Mouse (Mus musculus) heart, embryonic 12.5 days (tissue): Measurements from ENCODE around the gene Tmem266. TPM values are rescaled to one million over a fixed set of nuclear protein-coding genes. Genes with fewer than 3 reads are reported as not detected.

ENCODE experiments used
- ATAC-seq: fragments of 200-750 bp; cut with Nextera tagmentation; 2 replicates; pipeline ENCODE4 v1.8.0; 2017; ENCODE audit warnings: moderate TSS enrichment, moderate library complexity; ENCODE audit not compliant: insufficient number of reproducible peaks, low FRiP score
- H3K27ac ChIP-seq: fragments of 300-500 bp; sonication (generic); 2 replicates; pipeline ENCODE4 v1.5.1; 2016; ENCODE audit warnings: mild to moderate bottlenecking, moderate library complexity; ENCODE audit not compliant: poor library complexity, severe bottlenecking
- H3K27me3 ChIP-seq: fragments of 300-500 bp; sonication (generic); replicated peaks from 2 replicates; pipeline ENCODE4 v1.6.1; 2016; ENCODE audit warnings: mild to moderate bottlenecking, moderate library complexity
- H3K36me3 ChIP-seq: fragments of 300-500 bp; sonication (generic); 2 replicates; pipeline ENCODE4 v1.6.1; 2016; ENCODE audit warnings: mild to moderate bottlenecking, moderate library complexity
- H3K4me1 ChIP-seq: fragments of 300-500 bp; sonication (generic); replicated peaks from 2 replicates; pipeline ENCODE4 v1.6.1; 2016; ENCODE audit warnings: mild to moderate bottlenecking
- H3K4me2 ChIP-seq: fragments of 300-500 bp; sonication (generic); 2 replicates; pipeline ENCODE4 v1.6.1; 2016; ENCODE audit warnings: mild to moderate bottlenecking, moderate library complexity
- H3K4me3 ChIP-seq: fragments of 300-500 bp; sonication (generic); 2 replicates; pipeline ENCODE4 v1.5.1; 2016; ENCODE audit warnings: mild to moderate bottlenecking
- H3K9ac ChIP-seq: fragments of 300-500 bp; sonication (generic); 2 replicates; pipeline ENCODE4 v1.6.1; 2016; ENCODE audit warnings: mild to moderate bottlenecking, moderate library complexity
- H3K9me3 ChIP-seq: fragments of 300-500 bp; sonication (generic); replicated peaks from 2 replicates; pipeline ENCODE4 v1.6.1; 2016; ENCODE audit warnings: mild to moderate bottlenecking, moderate library complexity
- WGBS: fragments of 180-500 bp; shearing (Covaris S2); methylation state at CpG from one replicate; pipeline ENCODE4 v1.1.7; 2016; 5-methylcytosine and 5-hydroxymethylcytosine counted together
- polyA plus RNA-seq: library from polyadenylated mRNA; unstranded; fragments of >200 nt; fragmentation: Nextera tagmentation; extraction: Ambion mirVana; gene quantifications from 2 replicates; pipeline ENCODE4 v1.2.1, GENCODE M21; 2016

Gene Tmem266
- polyA plus RNA-seq, 1 experiment from 2014 or later, result 0.24 TPM

- Histone ChIP-seq H3K9ac (no peak overlapping the region), H3K36me3 (no peaks in the 10 kb centered on the region), H3K27ac (no peak overlapping the region), H3K27me3 (peaks cover 24% of the 10 kb centered on the region), H3K4me2 (peak overlapping the region; percentile 52), H3K4me3 (no peak overlapping the region), H3K4me1 (peaks cover 7% of the 10 kb centered on the region), H3K9me3 (no peaks in the 10 kb centered on the region)
- no peak for ATAC-seq
- WGBS, result 28% methylated on average over 12 of the region's 12 CpGs
Observed at GRCm38 (mm10) chr9:55429242-55429975, 102.7 kb downstream of the Tmem266 start.

- ATAC-seq, result no peak
- no peak overlapping the region for H3K27ac ChIP-seq
- no peak overlapping the region for H3K9ac ChIP-seq
Observed at GRCm38 (mm10) chr9:55430133-55430532, 103.4 kb downstream of the Tmem266 start.

GRCm38 (mm10) chr9:55432306-55433289, 105.9 kb downstream of the Tmem266 start:
- H3K4me3 ChIP-seq, result no peak overlapping the region
- peaks cover 7% of the 10 kb centered on the region for H3K4me1 ChIP-seq
- ATAC-seq, result no peak
- WGBS, result 60% methylated on average over 14 of the region's 14 CpGs
- H3K9me3 ChIP-seq, result no peaks in the 10 kb centered on the region
- H3K36me3 ChIP-seq, result no peaks in the 10 kb centered on the region
- no peak overlapping the region for H3K4me2 ChIP-seq
- H3K27me3 ChIP-seq, result peaks cover 24% of the 10 kb centered on the region
- no peak overlapping the region for H3K9ac ChIP-seq
- no peak overlapping the region for H3K27ac ChIP-seq

More at GRCm38 (mm10) chr9:55430133-55430532, 103.4 kb downstream of the Tmem266 start:
- 12% methylated on average over 20 of the region's 20 CpGs for WGBS
- peak overlapping the region; percentile 13; the same call in 1 of the 2 replicates for H3K4me3 ChIP-seq
- H3K9me3 ChIP-seq, result no peaks in the 10 kb centered on the region
- peaks cover 7% of the 10 kb centered on the region for H3K4me1 ChIP-seq
- H3K36me3 ChIP-seq, result no peaks in the 10 kb centered on the region
- peaks cover 24% of the 10 kb centered on the region for H3K27me3 ChIP-seq
- peak overlapping the region; percentile 52 for H3K4me2 ChIP-seq

- H3K4me3 ChIP-seq, result no peak overlapping the region
- no peak overlapping the region for H3K4me2 ChIP-seq
- 80% methylated on average over 5 of the region's 5 CpGs for WGBS
- H3K36me3 ChIP-seq, result no peaks in the 10 kb centered on the region
- no peak overlapping the region for H3K9ac ChIP-seq
- ATAC-seq, result no peak
- no peak overlapping the region for H3K27ac ChIP-seq
- peaks cover 24% of the 10 kb centered on the region for H3K27me3 ChIP-seq
- no peaks in the 10 kb centered on the region for H3K9me3 ChIP-seq
- peaks cover 7% of the 10 kb centered on the region for H3K4me1 ChIP-seq
Observed at GRCm38 (mm10) chr9:55433875-55434274, 107.2 kb downstream of the Tmem266 start.

GRCm38 (mm10) chr9:55438433-55438832, 111.7 kb downstream of the Tmem266 start:
- ATAC-seq, result no peak
- H3K9me3 ChIP-seq, result no peaks in the 10 kb centered on the region
- H3K4me3 ChIP-seq, result no peak overlapping the region
- H3K27ac ChIP-seq, result no peak overlapping the region
- no peak overlapping the region for H3K9ac ChIP-seq
- no peaks in the 10 kb centered on the region for H3K4me1 ChIP-seq
- H3K27me3 ChIP-seq, result no peaks in the 10 kb centered on the region; the same call in 1 of the 2 replicates
- WGBS, result 41% methylated on average over 3 of the region's 3 CpGs
- no peaks in the 10 kb centered on the region for H3K36me3 ChIP-seq
- no peak overlapping the region for H3K4me2 ChIP-seq

GRCm38 (mm10) chr9:55439206-55439780, 112.6 kb downstream of the Tmem266 start:
- WGBS, result 84% methylated on average over 5 of the region's 5 CpGs
- ATAC-seq, result no peak
- H3K27ac ChIP-seq, result no peak overlapping the region
- H3K4me1 ChIP-seq, result no peaks in the 10 kb centered on the region
- H3K27me3 ChIP-seq, result no peaks in the 10 kb centered on the region; the same call in 1 of the 2 replicates
- no peak overlapping the region for H3K4me2 ChIP-seq
- no peaks in the 10 kb centered on the region for H3K36me3 ChIP-seq
- H3K9me3 ChIP-seq, result no peaks in the 10 kb centered on the region
- H3K4me3 ChIP-seq, result no peak overlapping the region
- H3K9ac ChIP-seq, result no peak overlapping the region

- Histone ChIP-seq H3K4me3 (no peak overlapping the region), H3K4me1 (no peaks in the 10 kb centered on the region), H3K4me2 (no peak overlapping the region), H3K36me3 (no peaks in the 10 kb centered on the region), H3K9ac (no peak overlapping the region), H3K27ac (no peak overlapping the region), H3K9me3 (no peaks in the 10 kb centered on the region), H3K27me3 (peaks cover 6% of the 10 kb centered on the region; the same call in 1 of the 2 replicates)
- ATAC-seq, result no peak
- 84% methylated on average over 4 of the region's 4 CpGs for WGBS
Observed at GRCm38 (mm10) chr9:55447509-55447908, 120.8 kb downstream of the Tmem266 start.

GRCm38 (mm10) chr9:55449108-55449507, 122.4 kb downstream of the Tmem266 start:
- Histone ChIP-seq H3K27me3 (peaks cover 6% of the 10 kb centered on the region; the same call in 1 of the 2 replicates), H3K9me3 (no peaks in the 10 kb centered on the region), H3K4me3 (no peak overlapping the region), H3K36me3 (peaks cover 10% of the 10 kb centered on the region; the same call in 1 of the 2 replicates), H3K9ac (no peak overlapping the region), H3K27ac (no peak overlapping the region), H3K4me2 (no peak overlapping the region), H3K4me1 (no peaks in the 10 kb centered on the region)
- no peak for ATAC-seq
- WGBS, result 65% methylated on average over 1 of the region's 1 CpGs

GRCm38 (mm10) chr9:55450035-55450434, 123.3 kb downstream of the Tmem266 start:
- no peaks in the 10 kb centered on the region for H3K4me1 ChIP-seq
- no peak overlapping the region for H3K27ac ChIP-seq
- no peak overlapping the region for H3K9ac ChIP-seq
- no peaks in the 10 kb centered on the region for H3K9me3 ChIP-seq
- no peak overlapping the region for H3K4me3 ChIP-seq
- no peak for ATAC-seq
- no peak overlapping the region for H3K4me2 ChIP-seq
- WGBS, result 76% methylated on average over 6 of the region's 6 CpGs
- peaks cover 2% of the 10 kb centered on the region; the same call in 1 of the 2 replicates for H3K27me3 ChIP-seq
- H3K36me3 ChIP-seq, result peaks cover 16% of the 10 kb centered on the region; the same call in 1 of the 2 replicates

- Histone ChIP-seq H3K27me3 (no peaks in the 10 kb centered on the region), H3K9me3 (no peaks in the 10 kb centered on the region), H3K4me3 (no peak overlapping the region), H3K27ac (no peak overlapping the region), H3K4me1 (no peaks in the 10 kb centered on the region), H3K9ac (no peak overlapping the region), H3K36me3 (peaks cover 26% of the 10 kb centered on the region; the same call in 1 of the 2 replicates), H3K4me2 (no peak overlapping the region)
- 85% methylated on average over 3 of the region's 3 CpGs for WGBS
- no peak for ATAC-seq
Observed at GRCm38 (mm10) chr9:55451426-55451825, 124.7 kb downstream of the Tmem266 start.
